Mouse (Mus musculus) heart, embryonic 14.5 days (tissue): ENCODE data around the gene Dclre1a. TPM values are rescaled to one million over a fixed set of nuclear protein-coding genes. Genes with fewer than 3 reads are reported as not detected.

Experiments
- polyA plus RNA-seq: library from polyadenylated mRNA; unstranded; fragments of >200 nt; fragmentation: Nextera tagmentation; extraction: Ambion mirVana; gene quantifications from 2 replicates; pipeline ENCODE4 v1.2.1, GENCODE M21; 2014

Gene Dclre1a
- polyA plus RNA-seq, 1 experiment from 2014 or later: 12.4 TPM

Other genes with a start within 250 kb of the Dclre1a start
- gene Nrap, start 158.2 kb downstream of the Dclre1a start, polyA plus RNA-seq: 35.6 and 40.3 TPM in 2 replicates
- 28.6 and 32.3 TPM in 2 replicates for gene Casp7, start 151.1 kb downstream of the Dclre1a start, polyA plus RNA-seq
- gene Plekhs1, start 86.6 kb downstream of the Dclre1a start, polyA plus RNA-seq: 0.08 TPM in 1 of 2 replicates, not detected in the other
- 17.8 and 18.6 TPM in 2 replicates for gene Nhlrc2, start within 50 bp of the Dclre1a start, polyA plus RNA-seq
- gene Adrb1, start 174.0 kb upstream of the Dclre1a start, polyA plus RNA-seq: 6.5 and 8.2 TPM in 2 replicates